Mouse (Mus musculus) mouse trophoblast stem cell (cell line): ENCODE results near the gene Ptprs.

Experiments used
- in situ Hi-C, 2 experiments: fragments of 300-500 bp; cut with MseI, MboI; formaldehyde crosslinking; loops; 2 replicates in 1 of 2; 3 replicates in 1 of 2; pipeline ENCODE4 v1.15.1; 2025

Gene Ptprs

GRCm38 (mm10) chr17:56424726-56425583 lies 51.3 kb downstream of the Ptprs start:
- in situ Hi-C loops: no loop called here

GRCm38 (mm10) chr17:56420022-56420421 lies 56.3 kb downstream of the Ptprs start:
- in situ Hi-C loops: no loop called here

DNA sequence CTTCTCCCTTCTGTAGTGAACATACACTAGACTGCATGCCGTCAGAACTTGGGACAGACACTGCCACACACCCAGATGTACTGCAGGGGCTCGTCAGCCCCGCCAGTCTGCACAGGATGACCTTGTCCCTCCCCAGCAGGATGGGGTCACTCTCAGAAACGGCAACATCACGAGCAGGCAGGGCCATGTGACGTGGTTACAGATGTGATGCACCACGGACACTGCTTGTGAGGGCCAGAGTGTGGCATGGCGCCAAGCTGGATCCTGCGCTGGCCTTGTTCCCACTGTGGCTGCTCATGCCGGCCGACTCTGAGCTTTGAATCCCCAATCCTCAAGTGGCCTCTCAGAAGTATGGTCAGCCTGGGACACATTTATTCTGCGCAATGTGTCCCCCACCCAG lies 58.0 kb downstream of the Ptprs start:
- in situ Hi-C loops: no loop called here

DNA sequence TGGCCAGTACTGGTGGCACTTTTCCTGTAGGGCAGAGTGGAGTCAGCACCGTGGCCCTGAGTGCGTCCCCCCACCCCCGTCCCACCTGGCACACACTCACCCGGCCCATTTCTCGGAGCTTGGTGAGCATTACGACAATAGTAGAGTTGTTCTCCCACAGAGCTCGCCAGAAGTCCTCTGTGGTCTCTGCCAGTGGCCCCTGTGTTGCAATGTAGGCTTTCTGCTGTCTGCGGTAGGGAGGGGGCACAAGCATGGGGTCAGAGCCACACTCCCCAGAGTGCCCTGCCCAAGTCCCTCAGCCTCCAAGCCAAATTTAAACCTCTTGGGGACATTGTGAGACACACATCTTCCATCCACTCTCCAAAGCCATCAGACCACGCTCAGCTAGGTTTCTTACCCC lies 61.5 kb downstream of the Ptprs start:
- in situ Hi-C loops: no loop called here

DNA sequence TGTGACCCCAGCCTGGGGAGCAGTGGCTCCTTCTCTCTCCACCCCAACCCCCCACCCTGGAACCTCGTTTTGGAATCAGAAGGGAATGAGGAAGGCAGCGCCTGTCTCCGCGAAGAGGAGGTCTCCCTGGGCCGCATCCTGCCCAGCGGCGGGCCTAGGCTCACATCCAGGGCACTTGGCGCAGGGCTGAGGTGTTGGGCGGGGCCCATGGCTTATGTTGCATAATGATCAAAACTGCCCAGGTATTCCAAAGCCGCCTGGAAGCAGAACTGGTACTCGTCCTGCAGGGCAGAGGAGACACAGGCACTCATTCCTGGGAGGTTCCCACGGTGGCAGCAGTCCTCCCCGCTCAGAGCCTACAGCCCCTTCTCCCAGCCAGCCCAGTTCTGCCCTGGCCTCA lies 63.2 kb downstream of the Ptprs start:
- in situ Hi-C loops: no loop called here

DNA sequence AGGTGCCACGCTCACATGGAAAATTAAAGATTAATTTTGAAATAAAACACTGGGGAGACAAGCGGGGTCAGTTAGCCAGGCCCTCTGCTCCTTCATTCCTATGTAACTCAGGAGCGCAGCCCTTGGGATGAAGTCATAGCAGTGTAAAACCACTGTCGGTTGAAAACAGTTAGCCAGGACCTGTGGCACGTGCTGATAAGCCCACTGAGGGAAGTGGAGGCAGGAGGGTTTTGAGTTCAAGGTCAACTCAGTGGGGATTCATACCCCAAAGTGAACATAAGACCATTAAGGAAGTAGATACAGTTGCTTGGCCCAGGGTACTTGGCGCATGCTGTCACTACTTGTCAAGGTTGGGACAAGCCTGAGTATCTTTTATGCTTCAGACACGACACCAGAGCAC lies 64.8 kb downstream of the Ptprs start:
- in situ Hi-C loops: no loop called here

- in situ Hi-C loops: no loop called here
Observed at GRCm38 (mm10) chr17:56409759-56410158, 66.5 kb downstream of the Ptprs start.

- in situ Hi-C loops: no loop called here
Observed at GRCm38 (mm10) chr17:56408965-56409625, 67.2 kb downstream of the Ptprs start.

GRCm38 (mm10) chr17:56407379-56407778 lies 68.9 kb downstream of the Ptprs start:
- in situ Hi-C loops: no loop called here

- in situ Hi-C loops: no loop called here
Observed at GRCm38 (mm10) chr17:56406878-56407277, 69.4 kb downstream of the Ptprs start.

- in situ Hi-C loops: no loop called here
Observed at GRCm38 (mm10) chr17:56405856-56406840, 70.1 kb downstream of the Ptprs start.

GRCm38 (mm10) chr17:56405341-56405740 lies 70.9 kb downstream of the Ptprs start:
- in situ Hi-C loops: no loop called here

GRCm38 (mm10) chr17:56401051-56401521 lies 75.2 kb downstream of the Ptprs start:
- in situ Hi-C loops: no loop called here

DNA sequence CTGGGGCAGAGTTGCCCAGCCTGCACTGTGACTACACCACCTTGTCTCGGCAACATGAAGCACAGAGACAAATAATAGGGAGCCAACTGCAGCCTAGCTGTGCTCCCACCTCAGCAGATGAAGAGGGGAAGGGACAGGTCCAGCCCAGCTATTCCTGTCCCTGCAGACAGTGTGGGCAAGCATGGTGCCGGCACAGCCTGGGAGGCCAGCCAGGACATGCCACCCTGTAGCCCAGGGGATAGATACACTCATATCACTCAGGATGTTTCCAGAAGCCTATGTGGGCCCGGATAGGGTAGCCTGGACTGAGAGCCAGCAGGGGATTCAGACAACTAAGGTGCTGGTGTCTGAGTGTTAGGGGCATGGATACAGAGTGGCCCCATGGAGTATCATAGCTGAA lies 76.1 kb downstream of the Ptprs start:
- in situ Hi-C loops: no loop called here

- in situ Hi-C loops: no loop called here
Observed at GRCm38 (mm10) chr17:56396051-56396450, 80.2 kb downstream of the Ptprs start.

- in situ Hi-C loops: no loop called here
Observed at GRCm38 (mm10) chr17:56393889-56394288, 82.4 kb downstream of the Ptprs start.

GRCm38 (mm10) chr17:56393238-56393637 lies 83.0 kb downstream of the Ptprs start:
- in situ Hi-C loops: no loop called here

DNA sequence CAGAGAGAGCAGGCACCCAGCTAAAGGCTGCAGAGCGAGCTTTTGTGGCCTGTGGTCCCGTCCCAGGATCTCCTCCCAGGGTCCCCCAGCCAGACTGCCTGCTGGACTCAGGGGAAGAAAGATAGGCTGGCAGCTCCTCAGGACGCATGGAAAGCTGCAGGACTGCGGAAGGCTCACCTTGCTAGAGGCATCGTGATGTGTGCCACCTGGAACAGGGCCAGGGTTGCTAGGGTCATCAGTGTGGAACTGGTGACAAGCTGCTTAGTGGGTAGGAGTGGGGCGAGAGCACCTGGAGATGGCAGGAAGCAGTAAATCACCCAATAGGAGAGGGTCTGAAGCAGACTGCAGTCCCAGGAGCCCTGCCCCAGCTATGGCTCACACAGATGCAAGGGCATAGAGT lies 88.7 kb downstream of the Ptprs start:
- in situ Hi-C loops: no loop called here

- in situ Hi-C loops: no loop called here
Observed at GRCm38 (mm10) chr17:56384903-56385302, 91.4 kb downstream of the Ptprs start.

DNA sequence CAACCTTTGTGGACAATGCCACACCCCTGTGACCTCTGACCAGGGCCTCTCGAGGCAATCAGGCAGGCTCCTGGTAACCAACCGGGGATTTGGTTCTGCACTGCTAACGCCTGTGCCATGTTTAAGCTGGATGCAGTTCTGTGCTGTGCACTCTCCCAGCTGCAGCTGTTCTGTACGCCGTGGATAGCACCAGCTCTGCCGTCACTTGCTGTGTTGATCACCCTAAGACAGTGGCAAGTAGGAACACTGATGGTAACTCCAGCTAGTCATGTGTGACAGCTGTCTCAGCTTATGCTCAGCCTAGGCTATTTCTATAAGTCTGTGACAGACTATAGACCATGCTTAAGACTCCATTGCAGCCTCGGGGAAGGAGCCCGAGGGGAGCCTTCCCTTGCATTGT lies 93.3 kb downstream of the Ptprs start:
- in situ Hi-C loops: no loop called here

DNA sequence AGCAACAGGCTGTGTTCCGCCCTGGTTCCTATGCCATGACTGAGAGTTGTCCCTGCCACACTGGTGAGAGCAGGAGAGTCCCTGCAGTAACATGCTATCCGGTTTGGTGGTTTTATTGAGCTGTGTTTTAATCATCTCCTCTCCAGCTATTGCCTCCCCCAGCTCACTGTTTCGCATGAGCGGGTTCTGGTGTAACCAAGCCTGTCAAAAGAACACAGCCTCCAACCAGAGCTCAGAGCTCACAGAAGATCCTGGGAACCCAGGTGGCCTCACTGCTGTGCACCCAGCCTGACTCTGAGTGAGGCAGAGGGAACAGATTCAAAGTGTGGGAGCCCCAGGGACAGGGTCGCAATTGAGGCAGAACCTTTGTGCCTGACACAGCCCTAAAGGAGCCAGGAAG lies 95.1 kb downstream of the Ptprs start:
- in situ Hi-C loops: no loop called here

- in situ Hi-C loops: no loop called here
Observed at GRCm38 (mm10) chr17:56380286-56380685, 96.0 kb downstream of the Ptprs start.
